Comparison of ENCODE assay signal across 18 mouse cellular contexts in genomic region chr12:79380190-79380589, GRCm38 (mm10).
"Had no signal": no experiment of that assay in that cellular context is flagged by ENCODE, and none has a peak within 500 bp of the region (broad histone marks: within the 10 kb centered on the region; RNA-seq: fewer than 3 reads in every experiment).

No protein-coding gene starts in this region.

- H3K27ac ChIP-seq: liver, embryonic 13.5 days; midbrain, embryonic 10.5 days; midbrain, embryonic 13.5 days; neural tube, embryonic 13.5 days had no signal

- H3K9me3 ChIP-seq: liver, embryonic 13.5 days; megakaryocyte, embryonic 14.5 days; midbrain, embryonic 10.5 days; midbrain, embryonic 13.5 days; neural tube, embryonic 13.5 days had no signal

- H3K9ac ChIP-seq: liver, embryonic 13.5 days; midbrain, embryonic 13.5 days; neural tube, embryonic 13.5 days had no signal

- DNase-seq: kidney, adult 18-20 months; kidney, adult 9 months; kidney, postnatal 14 days; kidney, postnatal 4 days; layer of hippocampus, adult 9-11 months; liver, embryonic 13.5 days; lung, adult 2 months; retina, postnatal 1 day; right cerebral cortex, postnatal 25 days; thymus, adult 18-20 months; thymus, postnatal 36 days had no signal

- ATAC-seq: intestine, embryonic 16.5 days; midbrain, embryonic 13.5 days; midbrain, embryonic 16.5 days had no signal

- H3K4me3 ChIP-seq: liver, embryonic 13.5 days; megakaryocyte, embryonic 14.5 days; midbrain, embryonic 10.5 days; midbrain, embryonic 13.5 days; myocyte; neural tube, embryonic 13.5 days had no signal

- H3K4me2 ChIP-seq: liver, embryonic 13.5 days; midbrain, embryonic 13.5 days; neural tube, embryonic 13.5 days had no signal

- H3K36me3 ChIP-seq: liver, embryonic 13.5 days; midbrain, embryonic 10.5 days; midbrain, embryonic 13.5 days; neural tube, embryonic 13.5 days had no signal

- H3K4me1 ChIP-seq: neural tube, embryonic 13.5 days had no signal

- H3K27me3 ChIP-seq: liver, embryonic 13.5 days; megakaryocyte, embryonic 14.5 days; midbrain, embryonic 13.5 days; neural tube, embryonic 13.5 days had no signal
